Mouse (Mus musculus) liver, embryonic 14.5 days (tissue): Measurements from ENCODE around the gene Alkbh7.
A peak's percentile ranks its signal among the peaks of the same experiment; 100 is the strongest.

Source experiments
- CTCF ChIP-seq: IDR thresholded peaks from 2 replicates; pipeline ENCODE4 v1.5.1; 2016; ENCODE audit warnings: antibody characterized with exemption, low read depth, control low read depth
- EP300 ChIP-seq: IDR thresholded peaks from 2 replicates; pipeline ENCODE4 v1.6.1; 2016; ENCODE audit warnings: antibody characterized with exemption, low read depth

- peak; percentile 39 for TF ChIP-seq CTCF
- no peak for TF ChIP-seq EP300
Observed at GRCm38 (mm10) chr17:56988441-56988840, 8.7 kb upstream of the Alkbh7 start.
